Mouse (Mus musculus): Measurements from ENCODE around the gene Pola1. TPM values are rescaled to one million over a fixed set of nuclear protein-coding genes. Genes with fewer than 3 reads are reported as not detected.
"Not testable (repeated sequence)": the region's sequence is repeated elsewhere in the genome, so short reads cannot be mapped to it uniquely, and the experiment has no call there.

Gene Pola1
- total RNA-seq, 2 experiments from 2014 or later, result 7.6 to 8.8 TPM

DNA sequence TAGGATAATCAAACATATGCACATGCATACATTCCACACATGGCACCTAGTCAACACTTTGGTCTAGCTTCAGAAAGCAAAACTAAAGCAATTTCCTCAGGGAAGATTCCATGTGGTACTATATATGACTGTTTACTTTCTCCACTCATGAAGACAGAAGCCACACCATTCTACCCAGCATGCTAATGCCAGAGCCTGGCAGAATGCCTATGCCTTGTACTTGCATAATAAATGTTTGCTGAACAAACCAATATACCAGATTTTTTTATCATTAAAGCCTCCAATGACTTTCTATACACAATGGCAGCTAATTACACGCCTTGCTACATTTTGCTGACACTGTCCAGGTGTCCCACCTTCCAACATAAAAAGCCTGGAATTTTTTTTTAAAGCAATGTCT, 1.7 kb downstream of the Pola1 start:
- no peak overlapping the region for H3K4me3 ChIP-seq
- DNase-seq (ENCODE audit: low spot score in 2 of 2), result no peak
- no peak for TF ChIP-seq CTCF (conservative IDR thresholded peaks at IDR 0.05)
- no peak overlapping the region for H3K27ac ChIP-seq

GRCm38 (mm10) chrX:93602214-93602613, 29.7 kb downstream of the Pola1 start:
- no peak overlapping the region for H3K27ac ChIP-seq
- DNase-seq (ENCODE audit: low spot score in 2 of 2), result no peak
- no peak for TF ChIP-seq CTCF (conservative IDR thresholded peaks at IDR 0.05)
- no peak overlapping the region for H3K4me3 ChIP-seq

DNA sequence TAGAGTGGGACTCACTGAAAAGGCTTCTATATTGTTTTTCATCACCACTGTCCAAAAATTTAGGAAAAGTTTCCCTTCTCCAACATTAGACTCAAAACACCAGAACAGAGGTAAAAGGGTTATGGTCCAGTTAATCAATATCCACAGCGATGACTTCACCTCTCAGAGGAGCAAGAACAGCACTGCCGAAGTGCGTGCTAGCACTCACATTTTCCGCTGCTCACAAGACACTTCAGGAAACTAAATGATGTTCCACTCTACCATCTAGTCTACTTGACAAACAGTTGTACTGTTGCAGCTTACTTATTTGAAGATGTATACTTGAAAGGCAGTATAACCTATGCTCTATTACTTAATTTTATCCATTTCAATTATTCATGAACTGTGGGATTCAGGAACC, 37.7 kb downstream of the Pola1 start:
- DNase-seq (ENCODE audit: low spot score in 2 of 2), result no peak
- Histone ChIP-seq H3K27ac (no peak overlapping the region), H3K4me3 (no peak overlapping the region)
- no peak for TF ChIP-seq CTCF (conservative IDR thresholded peaks at IDR 0.05)

GRCm38 (mm10) chrX:93580931-93581330, 51.0 kb downstream of the Pola1 start:
- no peak overlapping the region for H3K27ac ChIP-seq
- no peak for DNase-seq (ENCODE audit: low spot score in 2 of 2)
- H3K4me3 ChIP-seq, result no peak overlapping the region
- TF ChIP-seq CTCF (conservative IDR thresholded peaks at IDR 0.05), result no peak

- DNase-seq (ENCODE audit: low spot score in 2 of 2), result no peak
- TF ChIP-seq CTCF (conservative IDR thresholded peaks at IDR 0.05), result peak; percentile 76
- no peak overlapping the region for H3K4me3 ChIP-seq
- H3K27ac ChIP-seq, result no peak overlapping the region
These were observed 74.8 kb downstream of the Pola1 start for GRCm38 (mm10) chrX:93557171-93557570.

DNA sequence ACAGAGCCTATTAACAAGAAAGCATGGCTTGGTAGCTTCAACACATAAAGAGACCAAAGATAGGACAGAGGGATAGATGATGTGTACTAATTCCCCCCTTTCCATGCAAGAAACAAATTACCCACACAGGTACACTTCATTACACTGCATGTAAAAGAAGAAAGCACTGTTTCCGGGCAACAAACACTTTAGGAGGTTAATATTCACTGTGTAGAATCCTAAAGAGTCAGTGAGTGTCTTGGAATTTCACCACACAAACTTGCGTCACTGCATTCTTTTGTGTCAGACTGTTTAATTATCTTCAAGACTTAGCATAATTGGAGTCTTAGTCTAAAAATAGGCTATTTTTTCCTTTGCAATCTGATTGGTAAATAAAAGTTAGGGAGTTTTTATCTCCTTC, 92.2 kb downstream of the Pola1 start:
- DNase-seq (ENCODE audit: low spot score in 2 of 2), result no peak
- no peak overlapping the region for H3K4me3 ChIP-seq
- H3K27ac ChIP-seq, result no peak overlapping the region
- no peak for TF ChIP-seq CTCF (conservative IDR thresholded peaks at IDR 0.05)

GRCm38 (mm10) chrX:93502865-93503353, 129.0 kb downstream of the Pola1 start:
- DNase-seq (ENCODE audit: low spot score in 2 of 2), result no peak
- Histone ChIP-seq H3K4me3 (no peak overlapping the region), H3K27ac (no peak overlapping the region)
- TF ChIP-seq CTCF (conservative IDR thresholded peaks at IDR 0.05), result no peak

- Histone ChIP-seq H3K27ac (no peak overlapping the region), H3K4me3 (no peak overlapping the region)
- no peak for TF ChIP-seq CTCF (conservative IDR thresholded peaks at IDR 0.05)
- no peak for DNase-seq (ENCODE audit: low spot score in 2 of 2)
These were observed 134.4 kb downstream of the Pola1 start for GRCm38 (mm10) chrX:93497597-93497996.

DNA sequence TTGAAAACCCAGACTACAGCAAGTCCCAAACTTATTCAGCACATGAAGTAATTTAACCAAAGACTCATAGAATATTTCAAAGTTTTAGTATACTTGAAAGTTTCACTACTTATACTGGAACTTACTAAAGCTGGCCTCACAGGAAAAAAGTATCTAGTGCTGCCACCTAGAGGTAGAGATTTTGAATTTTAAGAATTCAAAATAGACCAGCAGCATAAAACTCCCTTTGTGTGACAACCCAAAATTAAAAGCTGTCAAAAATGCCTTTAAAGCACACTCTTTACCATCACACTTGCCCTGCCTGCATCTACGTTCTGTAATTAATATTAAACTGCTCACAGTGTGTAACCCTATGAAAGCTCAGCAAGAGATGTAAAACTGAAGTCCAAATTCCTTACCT, 166.2 kb downstream of the Pola1 start:
- H3K27ac ChIP-seq, result no peak overlapping the region
- peak in 1 of 2 experiments; percentile 10 for DNase-seq (ENCODE audit: low spot score in 2 of 2)
- H3K4me3 ChIP-seq, result no peak overlapping the region
- TF ChIP-seq CTCF (conservative IDR thresholded peaks at IDR 0.05), result peak; percentile 73

DNA sequence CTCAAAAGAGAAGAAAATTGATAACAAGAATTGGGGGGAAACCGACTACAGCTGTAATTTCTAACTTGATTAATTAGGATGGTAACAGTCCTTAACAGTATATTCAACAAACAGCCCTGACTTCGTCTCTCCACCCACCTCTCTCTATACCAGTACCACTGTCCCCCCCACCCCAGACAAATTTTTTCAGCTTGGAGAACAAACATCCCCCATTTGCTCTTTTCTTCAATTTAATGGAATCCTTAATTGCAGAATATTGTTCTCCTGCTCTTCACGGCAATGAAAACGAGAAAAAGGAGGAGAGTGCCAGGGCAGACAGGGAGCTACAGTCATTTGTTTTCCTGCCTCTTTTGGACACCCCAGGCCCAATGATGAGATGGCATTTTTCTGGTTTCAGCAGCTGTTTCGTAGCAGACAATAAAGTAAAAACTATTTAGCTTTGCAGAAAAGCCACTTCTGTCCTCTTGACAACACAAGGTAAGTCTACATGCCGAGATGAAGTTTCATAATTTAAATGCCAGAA, 202.2 kb downstream of the Pola1 start:
- H3K4me3 ChIP-seq, result peak overlapping the region; percentile 22; the same call in 1 of the 2 replicates
- DNase-seq (ENCODE audit: low spot score in 2 of 2), result no peak
- TF ChIP-seq CTCF (conservative IDR thresholded peaks at IDR 0.05), result no peak
- H3K27ac ChIP-seq, result peak overlapping the region; percentile 62; the same call in 1 of the 2 replicates

DNA sequence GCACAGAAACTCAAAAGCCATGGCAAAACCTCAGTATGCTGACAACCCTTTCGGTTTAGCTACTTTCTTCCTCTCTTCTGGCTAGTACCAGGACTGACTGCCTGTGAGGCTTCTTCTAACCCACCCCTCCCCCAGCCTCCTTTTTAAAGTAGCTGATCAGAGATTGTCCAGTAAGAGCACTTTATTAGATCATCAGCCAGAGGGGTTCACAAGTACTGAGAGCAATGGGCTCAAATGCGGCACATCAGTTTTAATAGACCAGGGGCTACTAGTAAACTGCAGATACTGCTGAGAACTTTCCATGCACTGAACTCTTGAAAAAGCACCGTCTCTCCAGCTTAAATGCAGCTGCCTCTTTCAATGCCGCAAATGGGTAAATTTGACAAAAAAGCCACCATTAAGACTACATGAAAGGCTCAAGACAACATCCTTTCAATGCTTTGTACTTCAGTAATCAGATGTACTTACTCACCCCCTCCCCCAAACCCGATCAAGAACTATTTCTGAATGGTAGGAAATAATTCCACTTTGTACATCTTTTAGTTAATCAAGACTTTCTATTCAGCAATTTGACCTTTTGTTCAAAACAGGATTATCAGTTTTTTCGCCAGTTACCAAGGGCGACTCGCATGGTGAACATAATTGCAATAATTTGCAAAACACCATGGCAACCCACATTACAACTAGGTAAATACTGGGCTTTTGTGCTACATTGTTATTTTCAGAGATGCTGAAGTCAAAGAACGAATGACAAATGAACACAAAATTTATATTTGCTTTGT, 202.8 kb downstream of the Pola1 start:
- DNase-seq (ENCODE audit: low spot score in 2 of 2), result no peak
- peak overlapping the region; percentile 62; the same call in 1 of the 2 replicates for H3K27ac ChIP-seq

GRCm38 (mm10) chrX:93400871-93401270, 231.1 kb downstream of the Pola1 start:
- not testable (repeated sequence) for DNase-seq (ENCODE audit: low spot score in 2 of 2); H3K4me3 ChIP-seq; H3K27ac ChIP-seq

More for the DNA sequence above, 202.8 kb downstream of the Pola1 start:
- peak overlapping the region; percentile 22; the same call in 1 of the 2 replicates for H3K4me3 ChIP-seq
- TF ChIP-seq CTCF (conservative IDR thresholded peaks at IDR 0.05), result no peak

DNA sequence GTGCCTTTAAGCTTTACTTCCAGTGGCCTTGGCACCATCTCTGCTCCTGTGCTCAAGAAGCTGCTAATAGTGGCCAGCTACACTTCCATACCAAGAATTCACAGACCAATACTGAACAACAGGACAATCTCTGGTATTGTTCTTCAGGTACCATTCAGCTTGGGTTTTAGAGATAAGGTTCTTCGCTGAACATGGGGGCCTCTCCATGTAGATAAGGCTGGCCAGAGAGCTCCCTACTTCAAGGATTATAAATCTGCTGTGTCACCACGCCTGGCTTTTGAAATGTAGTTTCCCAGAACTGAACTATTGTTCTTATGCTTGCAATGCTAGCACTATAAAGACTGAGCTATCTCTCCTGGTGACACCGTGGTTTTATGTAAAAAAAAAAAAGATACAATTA, 234.9 kb downstream of the Pola1 start:
- Histone ChIP-seq H3K27ac (no peak overlapping the region), H3K4me3 (no peak overlapping the region)
- DNase-seq (ENCODE audit: low spot score in 2 of 2), result no peak
- no peak for TF ChIP-seq CTCF (conservative IDR thresholded peaks at IDR 0.05)
